Mouse (Mus musculus): ENCODE data around the gene Maml1. TPM values are rescaled to one million over a fixed set of nuclear protein-coding genes. Genes with fewer than 3 reads are reported as not detected.

The Maml1 gene
- total RNA-seq, 2 experiments from 2014 or later = 11.5 to 12.9 TPM

DNA sequence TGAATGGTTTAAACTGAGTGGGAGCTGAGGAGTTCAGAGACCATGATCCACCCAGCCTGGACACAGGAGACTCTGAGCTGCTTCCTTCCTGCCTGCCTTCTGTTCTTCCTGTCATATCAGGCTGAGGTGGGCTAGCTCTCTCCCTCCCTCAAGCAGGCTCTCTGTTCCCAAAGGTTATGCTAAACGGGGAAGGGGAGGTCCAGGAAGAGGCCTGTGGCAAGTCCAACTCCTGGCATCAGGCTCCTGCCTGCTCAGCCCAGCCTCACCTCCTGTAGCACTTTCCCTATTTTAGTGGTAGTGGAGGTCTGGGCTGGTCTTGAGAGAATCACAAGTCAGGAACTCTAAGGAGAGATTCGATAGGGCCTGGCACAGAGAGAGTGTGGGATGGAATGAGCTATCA is 65.7 kb downstream of the Maml1 start:
- intact Hi-C loops (cut with DNase I) = loop anchor here (5.0 kb wide), 3 partner anchors 36 to 199 kb away; partner anchors contain the start of genes Rnf130 and Tbc1d9b
- DNase-seq (ENCODE audit: low spot score) = no peak

DNA sequence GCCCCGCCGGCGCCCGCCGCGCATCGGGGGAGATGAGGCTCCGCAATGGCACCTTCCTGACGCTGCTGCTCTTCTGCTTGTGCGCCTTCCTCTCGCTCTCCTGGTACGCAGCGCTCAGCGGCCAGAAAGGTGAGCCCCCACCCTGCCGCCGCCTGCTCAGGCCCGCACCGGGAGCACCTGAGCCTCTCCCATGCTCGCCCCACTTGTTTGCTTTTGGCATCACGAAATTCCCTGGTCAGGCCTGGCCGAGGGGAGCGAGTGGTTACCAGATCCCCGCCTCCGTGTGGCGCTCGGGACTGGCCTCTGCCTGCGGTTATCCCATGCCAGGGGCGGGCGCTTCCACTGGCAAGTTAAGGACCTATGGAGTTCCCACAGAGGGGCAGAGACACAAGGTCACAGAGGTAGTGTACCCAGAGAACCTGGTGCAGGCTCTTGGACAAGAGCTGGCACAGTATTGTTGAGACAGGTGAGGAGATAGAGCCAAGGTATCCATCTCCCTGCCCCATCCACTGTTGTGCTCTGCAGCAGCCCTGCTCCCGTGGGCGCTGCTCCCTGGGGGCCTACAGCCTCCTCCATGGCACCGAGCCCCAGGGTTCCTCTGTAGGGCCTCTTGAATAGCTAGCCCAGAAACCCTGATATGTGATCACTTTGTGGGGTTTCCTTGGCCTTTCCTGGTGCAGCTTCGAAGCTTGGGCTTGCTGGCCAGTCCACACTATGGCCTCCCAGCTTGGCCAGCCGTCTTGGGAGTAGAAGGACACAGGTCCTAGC is 66.3 kb downstream of the Maml1 start:
- no peak for DNase-seq (ENCODE audit: low spot score)
- intact Hi-C loops (cut with DNase I) = loop anchor here (1.0 to 5.0 kb wide), 5 partner anchors 12 to 198 kb away; partner anchors contain the start of genes Mrnip, Rnf130 and Tbc1d9b

DNA sequence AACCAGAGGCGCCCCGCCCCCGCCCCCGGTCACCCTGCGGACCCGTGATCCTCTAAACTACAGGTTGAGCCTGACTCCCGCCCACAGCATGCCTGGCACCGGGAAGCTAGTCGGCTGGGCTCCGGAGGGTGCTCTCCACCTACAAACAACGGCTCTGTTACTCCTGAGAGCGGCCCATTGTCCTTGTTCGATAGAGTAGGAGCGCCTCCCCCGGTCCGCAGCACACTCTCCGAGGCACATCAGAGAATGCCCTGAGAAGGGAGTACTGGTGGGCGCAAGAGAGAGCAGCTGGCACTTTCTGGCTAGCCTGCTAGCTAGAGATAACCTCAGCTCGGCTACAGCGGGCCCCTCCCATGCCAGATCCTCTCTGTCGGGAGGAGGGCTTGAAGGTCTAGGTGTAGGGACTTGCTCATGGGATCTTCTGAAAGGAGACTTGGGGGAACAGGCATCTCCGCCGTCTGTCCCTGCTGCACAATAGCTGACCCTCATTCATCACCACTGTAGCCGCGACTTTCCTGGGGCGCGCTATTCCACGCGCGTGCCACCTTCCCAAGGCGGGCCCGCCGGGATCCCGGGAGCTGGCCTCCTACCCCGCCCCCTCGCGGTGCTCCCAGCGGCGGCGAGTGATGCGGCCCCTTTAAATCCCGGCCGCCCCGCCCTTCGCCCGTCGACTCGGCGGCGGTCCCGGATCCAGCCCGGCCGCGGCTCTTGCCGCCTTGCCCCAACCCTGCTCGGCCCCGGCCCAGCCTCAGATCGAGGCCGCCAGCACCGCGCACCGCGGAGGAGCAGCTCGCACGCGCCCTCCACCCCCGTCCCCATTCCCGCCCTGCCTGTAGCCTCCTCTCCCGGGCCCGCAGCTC is 67.2 kb downstream of the Maml1 start:
- DNase-seq (ENCODE audit: low spot score) = peak; percentile 82
- intact Hi-C loops (cut with DNase I) = loop anchor here (1.0 to 5.0 kb wide), 5 partner anchors 12 to 198 kb away; partner anchors contain the start of genes Mrnip, Rnf130 and Tbc1d9b

DNA sequence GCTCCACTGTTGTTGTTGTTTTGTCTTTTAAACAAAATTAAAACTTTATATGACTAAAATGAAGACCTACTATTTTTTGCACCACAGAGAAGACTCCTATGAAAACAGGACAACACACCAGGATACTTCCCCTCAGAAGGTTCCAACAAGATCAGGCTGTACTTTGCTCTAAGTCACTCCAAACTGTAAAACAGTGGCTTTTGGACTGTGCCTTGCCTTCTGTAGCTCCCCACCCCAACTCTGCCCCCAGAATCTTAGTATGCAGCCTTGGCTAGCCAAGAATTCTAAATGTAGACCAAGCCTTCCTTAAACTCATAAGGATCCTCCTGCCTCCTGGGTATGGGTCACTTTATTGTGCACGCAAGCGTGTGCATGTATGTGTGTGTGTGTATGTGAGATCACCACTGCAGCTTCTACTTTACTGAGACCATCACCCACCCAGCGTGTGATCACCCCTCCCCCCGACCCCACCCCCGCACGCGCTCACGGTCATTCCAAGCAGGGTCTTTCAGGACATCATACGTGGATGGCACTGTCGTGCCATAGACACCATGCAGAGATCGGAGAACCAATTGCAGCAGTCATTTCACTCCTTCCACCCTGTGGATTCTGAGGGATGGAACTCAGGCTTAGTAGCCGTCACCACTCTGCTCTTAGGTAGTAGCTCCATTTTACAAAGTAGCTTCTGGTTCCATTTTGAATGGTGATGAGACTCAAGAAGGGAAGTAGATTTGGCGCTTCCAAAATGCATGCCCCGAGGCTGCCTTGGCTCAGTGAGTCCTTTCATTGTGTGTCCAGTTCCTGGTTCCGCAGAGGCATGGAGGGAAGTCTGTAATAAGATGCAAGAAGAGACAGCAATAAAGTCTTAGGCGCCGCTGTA is 68.1 kb downstream of the Maml1 start:
- intact Hi-C loops (cut with DNase I) = loop anchor here (2.0 kb wide), 1 partner anchor 49 kb away; the partner anchor contains the start of gene Mrnip
- DNase-seq (ENCODE audit: low spot score) = no peak

DNA sequence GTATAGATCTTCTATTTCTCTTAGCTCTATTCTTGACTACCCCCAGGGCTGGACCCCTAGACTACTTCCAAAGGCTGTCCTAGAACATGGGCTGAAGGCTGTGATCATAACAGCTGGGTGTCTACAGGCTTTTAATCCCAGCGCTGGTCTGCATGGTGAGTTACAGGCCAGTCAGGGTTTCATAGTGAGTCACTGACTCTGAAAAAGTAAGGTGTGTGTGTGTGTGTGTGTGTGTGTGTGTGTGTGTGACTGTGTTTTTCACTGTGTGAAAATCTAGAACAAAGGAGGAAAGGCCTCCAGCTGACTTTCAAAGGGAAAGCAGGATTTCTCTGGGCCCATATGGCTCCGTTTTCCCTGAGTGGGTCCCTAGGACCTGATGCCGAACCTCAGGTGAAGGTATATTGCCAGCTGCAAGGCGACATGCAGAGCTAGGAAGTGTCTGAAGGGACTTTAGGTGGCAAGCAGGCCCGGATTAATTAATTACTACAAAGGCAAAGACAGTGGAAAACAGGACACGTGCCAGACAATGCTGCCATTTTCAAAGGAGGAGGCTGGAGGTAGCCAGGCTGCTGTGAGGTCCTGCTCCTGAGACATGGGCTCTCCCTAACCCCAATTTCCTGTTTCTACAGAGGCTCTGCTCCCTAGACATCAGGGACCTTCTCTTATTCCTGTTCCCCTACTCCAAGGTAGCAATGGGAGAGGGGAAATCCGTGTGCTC is 69.4 kb downstream of the Maml1 start:
- no peak for DNase-seq (ENCODE audit: low spot score)
- intact Hi-C loops (cut with DNase I) = no loop called here

DNA sequence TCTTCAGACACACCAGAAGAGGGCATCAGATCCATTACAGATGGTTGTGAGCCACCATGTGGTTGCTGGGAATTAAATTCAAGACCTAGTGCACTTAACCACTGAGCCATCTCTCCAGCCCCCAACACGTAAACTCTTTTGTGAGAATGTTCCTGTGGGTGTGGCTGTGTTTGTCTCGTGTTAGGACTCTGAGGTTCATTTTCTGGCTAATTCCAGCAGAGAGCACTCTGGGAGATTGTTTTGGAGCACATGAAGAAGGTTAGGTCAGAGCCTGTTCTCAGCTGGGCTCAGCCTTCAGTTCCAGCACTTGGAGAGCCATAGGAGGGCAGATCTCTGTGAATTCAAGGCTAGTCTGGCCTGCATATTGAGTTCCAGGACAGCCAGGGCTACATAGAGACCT is 72.3 kb downstream of the Maml1 start:
- intact Hi-C loops (cut with DNase I) = no loop called here
- no peak for DNase-seq (ENCODE audit: low spot score)

DNA sequence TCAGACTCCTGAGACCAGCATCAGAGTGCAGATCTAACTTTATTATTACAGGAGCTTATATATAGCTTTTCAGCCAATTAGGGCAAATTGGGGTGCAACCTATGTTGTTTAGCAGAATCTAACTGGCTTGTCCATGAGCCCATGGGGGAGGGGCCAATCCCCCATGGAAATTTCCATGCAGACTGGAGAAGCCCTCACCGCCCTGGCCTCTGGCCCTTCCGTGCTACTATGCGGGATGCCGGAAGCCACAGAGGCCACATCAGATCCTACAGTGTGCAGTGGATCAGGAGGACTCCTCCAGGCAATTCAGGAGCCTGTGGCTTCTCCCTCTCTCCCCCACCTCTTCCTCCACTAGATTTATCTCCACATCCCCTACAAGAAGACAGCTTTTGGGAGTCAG is 74.3 kb downstream of the Maml1 start:
- intact Hi-C loops (cut with DNase I) = no loop called here
- DNase-seq (ENCODE audit: low spot score) = no peak

DNA sequence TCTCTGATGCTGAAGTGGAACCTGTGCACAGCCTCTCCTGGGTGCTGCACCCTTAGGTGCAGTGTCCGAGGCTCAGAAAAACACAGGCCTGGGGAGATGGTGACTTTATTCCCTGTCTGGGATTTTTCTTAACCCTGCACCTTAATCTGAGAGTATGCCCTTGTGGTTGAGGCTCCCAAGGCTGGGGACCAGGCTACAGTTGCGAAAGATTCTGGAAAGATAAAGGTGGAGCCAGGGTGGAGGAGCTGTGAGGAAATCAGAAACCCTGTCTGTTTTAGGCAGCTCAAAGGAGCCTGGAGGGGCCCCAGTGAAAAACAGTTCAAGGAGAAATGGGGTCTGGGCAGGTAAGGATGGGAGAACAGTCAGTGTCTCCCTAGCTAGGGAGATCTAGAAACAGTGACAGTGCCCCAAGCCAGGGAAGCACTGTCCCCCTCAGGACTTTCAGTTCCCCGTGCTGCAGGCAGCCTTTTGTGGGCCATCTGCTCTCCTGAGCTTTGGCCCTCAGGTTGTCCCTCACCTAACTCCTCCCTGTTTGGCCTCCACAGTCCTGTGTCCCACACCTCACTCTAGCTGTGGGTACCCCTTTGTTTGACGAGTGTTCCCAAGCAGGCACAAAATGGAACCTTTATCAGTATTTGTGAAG is 75.3 kb downstream of the Maml1 start:
- intact Hi-C loops (cut with DNase I) = no loop called here
- DNase-seq (ENCODE audit: low spot score) = no peak

DNA sequence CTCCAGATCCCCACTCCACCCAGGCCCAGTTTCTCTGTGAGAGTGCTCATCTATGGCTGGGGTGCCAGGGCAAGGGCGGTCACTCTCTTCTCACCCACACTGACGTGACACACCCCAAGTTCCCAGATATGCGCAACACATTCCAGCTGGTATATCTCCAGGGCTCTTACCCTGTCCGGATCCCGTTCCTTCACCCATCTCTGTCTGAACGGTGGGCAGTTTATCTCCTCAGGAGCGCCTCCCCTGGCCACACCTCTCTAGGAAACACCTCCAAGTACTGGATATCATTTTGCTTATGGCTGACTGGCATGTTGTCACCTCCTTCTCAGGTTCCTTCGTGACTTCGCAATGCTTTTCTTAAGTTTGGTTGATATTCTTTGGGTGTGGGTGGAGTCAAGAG is 76.5 kb downstream of the Maml1 start:
- intact Hi-C loops (cut with DNase I) = no loop called here
- no peak for DNase-seq (ENCODE audit: low spot score)

DNA sequence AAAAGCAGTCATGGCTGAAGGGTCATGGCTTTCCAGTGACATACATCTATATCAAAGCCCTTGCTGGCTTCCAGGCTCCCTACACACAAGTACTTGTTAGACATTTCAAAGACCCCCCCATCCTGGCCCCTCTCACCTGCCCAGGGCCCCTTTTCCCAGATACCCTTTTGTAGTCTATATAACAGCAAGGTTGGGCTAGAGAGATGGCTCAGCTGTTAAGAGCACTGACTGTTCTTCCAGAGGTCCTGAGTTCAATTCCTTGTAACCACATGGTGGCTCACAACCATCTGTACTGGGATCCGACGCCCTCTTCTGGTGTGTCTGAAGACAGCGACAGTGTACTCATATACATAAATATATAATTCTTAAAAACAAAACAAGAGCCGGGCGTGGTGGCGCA is 77.5 kb downstream of the Maml1 start:
- no peak for DNase-seq (ENCODE audit: low spot score)
- intact Hi-C loops (cut with DNase I) = no loop called here

DNA sequence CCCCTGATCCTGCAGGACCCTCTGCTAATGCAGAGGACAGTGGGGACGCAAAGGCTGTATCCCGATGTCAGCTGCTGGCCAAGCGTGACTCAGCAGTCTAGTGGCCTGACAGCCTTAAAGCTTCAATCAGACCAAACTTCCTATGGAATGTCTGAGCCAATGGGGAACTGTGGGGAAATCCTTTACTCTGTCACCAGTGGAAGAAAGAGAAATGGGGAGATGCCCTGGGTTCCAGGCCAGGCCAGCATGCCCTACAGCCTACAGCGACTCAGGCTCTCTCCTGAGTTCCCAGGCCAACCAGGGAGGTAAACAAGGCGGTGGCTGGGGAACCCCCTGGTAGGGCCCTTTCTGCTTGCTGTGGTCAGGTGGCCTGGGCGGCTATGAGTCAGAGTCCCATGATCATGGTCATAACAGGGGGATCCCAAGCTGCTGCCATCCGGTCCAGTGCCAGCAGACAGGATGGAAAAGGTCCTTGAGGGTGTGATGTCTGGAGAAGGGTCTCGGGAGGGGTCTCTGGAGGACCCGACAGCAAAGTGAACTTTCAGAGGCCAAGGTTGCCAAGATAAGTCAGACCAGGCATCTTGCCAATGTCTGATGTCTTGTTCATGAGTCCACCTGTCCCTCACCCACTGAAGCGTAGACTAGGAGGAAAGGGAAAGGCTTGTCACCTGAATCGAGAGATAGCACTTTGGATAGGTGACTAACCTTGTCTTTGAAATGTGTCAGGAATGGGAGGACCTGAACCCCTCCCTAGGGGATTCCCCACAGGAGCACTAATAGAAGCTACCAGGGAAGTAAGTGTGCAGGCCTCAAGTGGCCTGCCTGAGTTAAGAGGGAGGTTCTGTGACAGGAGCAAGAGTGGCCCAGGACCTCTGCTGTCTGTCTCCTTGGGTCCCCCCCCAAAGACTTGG is 79.0 kb downstream of the Maml1 start:
- intact Hi-C loops (cut with DNase I) = loop anchor here (1.0 kb wide), 1 partner anchor 12 kb away; no protein-coding TSS in a partner anchor
- DNase-seq (ENCODE audit: low spot score) = peak; percentile 81

DNA sequence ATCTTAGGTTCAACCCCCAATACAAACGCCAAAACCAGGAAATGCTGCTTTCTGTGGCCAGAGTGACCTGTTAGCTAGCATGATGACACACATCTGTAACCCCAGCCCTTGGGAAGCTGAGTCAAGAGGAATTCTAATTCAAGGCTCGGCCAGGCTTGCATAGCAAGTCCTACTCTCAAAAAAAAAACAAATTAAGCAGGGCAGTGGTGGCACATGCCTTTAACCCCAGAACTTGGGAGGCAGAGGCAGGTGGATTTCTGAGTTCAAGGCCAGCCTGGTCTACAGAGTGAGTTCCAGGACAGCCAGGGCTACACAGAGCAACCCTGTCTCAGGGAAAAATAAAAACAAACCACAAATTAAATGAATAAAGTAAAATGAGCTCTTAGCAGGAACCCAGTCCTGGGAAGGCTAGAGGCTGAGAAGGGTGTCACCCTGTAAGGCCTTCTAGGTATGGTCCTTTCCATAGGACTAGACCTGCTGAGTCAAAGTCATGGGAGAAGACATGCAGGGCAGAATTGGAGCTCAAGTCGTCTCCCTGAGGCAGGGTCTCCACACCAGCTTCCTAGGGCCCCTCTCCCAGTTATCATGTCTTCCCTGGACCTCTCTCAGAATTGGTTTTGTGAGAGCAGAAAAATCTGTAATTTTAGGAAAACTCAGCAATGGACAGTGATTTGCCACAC is 79.9 kb downstream of the Maml1 start:
- DNase-seq (ENCODE audit: low spot score) = no peak
- intact Hi-C loops (cut with DNase I) = no loop called here

DNA sequence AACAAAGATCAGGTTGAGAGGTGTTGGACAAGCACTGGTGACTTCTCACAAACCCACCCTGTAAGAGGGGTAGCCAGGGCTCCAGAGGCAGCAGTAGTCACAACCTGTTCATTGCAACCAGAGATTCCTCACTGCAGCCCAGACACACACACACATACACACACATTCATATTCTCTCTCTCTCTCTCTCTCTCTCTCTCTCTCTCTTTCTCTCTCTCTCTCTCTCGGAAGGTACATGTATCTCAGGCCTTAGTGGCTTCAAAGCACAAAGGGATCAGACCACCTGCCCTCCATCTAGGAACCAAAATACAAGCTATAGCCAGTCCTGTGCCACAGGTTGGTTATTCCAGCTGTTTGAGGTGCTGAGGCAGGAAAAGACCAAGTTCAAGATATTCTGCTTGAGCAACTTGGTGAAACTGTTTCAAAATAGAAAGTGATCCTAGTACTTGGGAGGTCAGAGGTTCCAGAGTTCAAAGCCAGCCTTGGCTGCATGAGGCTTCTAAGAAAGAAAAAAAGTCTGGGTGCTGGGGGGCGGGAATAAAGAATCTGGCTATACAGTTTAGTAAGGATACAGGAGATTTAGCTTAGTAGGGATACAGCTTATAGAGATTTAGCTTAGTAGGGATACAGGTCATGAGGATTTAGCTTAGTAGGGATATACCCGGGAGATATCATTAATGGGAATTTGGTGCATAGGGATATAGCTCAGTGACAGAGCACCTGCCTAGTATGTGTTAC is 80.6 kb downstream of the Maml1 start:
- no peak for DNase-seq (ENCODE audit: low spot score)
- intact Hi-C loops (cut with DNase I) = no loop called here

DNA sequence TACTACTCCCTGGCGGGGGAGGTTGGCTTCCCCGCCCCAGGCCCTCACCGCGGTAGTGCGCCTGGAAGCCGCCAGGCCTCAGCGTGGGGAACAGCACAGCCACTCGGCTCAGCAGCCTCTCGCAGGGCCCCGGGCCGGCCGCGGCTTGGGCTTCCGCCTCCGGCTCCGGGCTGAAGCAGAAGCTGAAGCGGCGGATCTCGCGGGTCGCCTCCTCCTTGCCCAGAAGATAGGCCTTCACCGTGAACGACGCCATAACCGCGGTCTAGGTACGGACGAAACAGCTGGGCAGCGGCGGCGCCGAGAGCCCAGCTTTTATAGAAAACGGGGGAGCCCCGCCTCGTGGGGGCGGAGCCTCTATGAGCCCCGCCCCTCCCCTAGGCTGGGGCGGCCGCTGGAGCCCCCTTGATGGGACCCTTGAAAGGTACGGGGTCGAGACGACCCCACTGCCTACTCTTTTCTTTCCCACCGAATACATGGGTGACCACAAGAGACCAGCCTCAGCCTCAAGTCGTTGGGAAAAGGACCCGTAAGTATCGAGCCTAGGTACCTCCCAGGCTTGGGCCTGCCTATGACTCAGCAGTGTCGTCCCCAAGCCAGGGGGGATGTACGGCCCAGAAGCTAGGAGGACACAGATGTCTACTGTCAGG is 81.5 kb downstream of the Maml1 start, which contains the start of the genes Sqstm1 and Mgat4b:
Gene Sqstm1, minus strand, starts transcription at position 323 of the 647 bp plus-strand sequence.
Gene Mgat4b, plus strand, starts transcription at position 386 of the 647 bp plus-strand sequence.
- intact Hi-C loops (cut with DNase I) = no loop called here
- DNase-seq (ENCODE audit: low spot score) = peak; percentile 76

DNA sequence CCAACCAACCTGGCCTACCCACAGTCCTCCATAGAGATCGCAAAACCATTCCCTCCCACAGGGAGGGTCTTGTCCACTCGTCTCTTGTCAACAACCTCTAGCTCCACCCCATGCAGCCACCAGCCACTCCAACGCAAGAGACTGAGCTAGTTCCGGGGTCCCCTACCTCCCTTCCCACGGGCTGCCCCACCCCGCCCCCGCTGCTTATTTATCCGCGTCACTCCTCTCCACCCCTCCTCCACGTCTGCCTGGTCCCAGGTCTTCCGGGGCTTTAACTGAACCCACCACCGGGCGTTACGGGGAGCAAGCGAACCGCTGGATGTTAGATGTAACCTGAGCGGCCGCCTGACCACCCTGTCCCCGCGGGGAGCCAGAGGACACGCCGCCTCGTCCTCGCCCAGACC is 82.0 kb downstream of the Maml1 start:
- peak; percentile 83 for DNase-seq (ENCODE audit: low spot score)
- intact Hi-C loops (cut with DNase I) = no loop called here

DNA sequence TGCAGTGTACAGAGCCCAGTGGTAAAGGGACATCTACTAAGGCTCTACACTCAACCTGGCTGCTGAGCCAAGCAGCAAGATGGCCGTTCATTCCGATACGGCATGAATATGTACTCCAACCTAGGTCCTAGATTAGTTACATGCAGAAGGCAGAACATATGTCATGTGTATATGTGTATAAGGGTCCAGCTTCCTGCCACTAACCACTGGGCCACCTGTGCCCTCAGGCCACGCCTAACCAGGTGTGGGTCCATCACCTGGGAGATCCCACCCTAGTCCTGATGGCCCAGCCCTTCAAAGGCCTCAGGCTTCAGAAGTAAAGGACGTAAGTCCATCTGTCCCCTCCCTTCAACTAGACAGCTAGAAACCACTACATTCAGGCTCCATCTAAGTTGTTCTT is 84.1 kb downstream of the Maml1 start:
- no peak for DNase-seq (ENCODE audit: low spot score)
- intact Hi-C loops (cut with DNase I) = no loop called here

Measured in heart, postnatal 25 days (tissue).